8 mouse cellular contexts compared by ENCODE assay signal in the genomic region with DNA sequence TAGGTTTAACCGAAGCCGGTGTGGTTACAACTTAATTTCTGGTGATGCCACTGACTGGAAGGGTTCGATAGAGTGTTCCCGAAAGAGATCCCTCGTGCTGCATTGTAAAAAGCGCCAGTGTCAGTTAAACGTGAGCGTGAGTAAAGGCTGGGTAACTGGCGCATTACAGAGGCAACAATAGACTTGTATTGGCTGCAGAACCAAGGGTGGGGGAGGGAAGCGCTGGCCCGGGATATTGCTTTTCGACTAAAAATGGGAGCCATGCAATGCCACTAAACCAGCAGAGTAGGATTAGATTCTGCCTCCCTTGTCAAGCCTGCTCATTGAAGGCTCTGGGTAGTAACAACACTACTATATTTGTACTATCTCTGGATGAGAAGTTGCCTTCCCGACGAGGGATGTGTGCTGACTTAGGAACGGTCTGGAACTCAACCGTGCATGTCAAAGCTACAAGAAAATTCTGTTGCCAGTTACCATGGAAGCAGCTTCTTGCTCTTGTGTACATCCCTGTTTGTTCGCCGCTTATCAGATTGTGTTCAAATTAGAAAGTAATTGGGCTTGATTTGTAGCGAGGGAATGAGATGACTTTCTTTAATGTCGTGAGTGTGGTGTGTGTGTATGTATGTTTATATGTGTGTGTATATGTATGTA. TPM values are rescaled to one million over a fixed set of nuclear protein-coding genes. Genes with fewer than 3 reads are reported as not detected.
A peak's percentile ranks its signal among the peaks of the same experiment; 100 is the strongest.
DNase-seq lines count a peak whose midpoint lies in the region; ATAC-seq and TF ChIP-seq lines count a peak whose summit lies in the region.

No protein-coding gene starts in this region.

- H3K4me1 ChIP-seq in heart, embryonic 12.5 days (replicated peaks): peaks cover 20% of the 10 kb centered on the region
- peaks cover 16% of the 10 kb centered on the region for H3K4me1 ChIP-seq in limb, embryonic 14.5 days (ENCODE audit: control insufficient read depth, insufficient read depth, low read length)
- peaks cover 32% of the 10 kb centered on the region for H3K4me1 ChIP-seq in neural tube, embryonic 15.5 days

- peaks cover 38% of the 10 kb centered on the region for H3K27me3 ChIP-seq in heart, embryonic 12.5 days (replicated peaks)
- peaks cover 11% of the 10 kb centered on the region for H3K27me3 ChIP-seq in limb, embryonic 14.5 days (ENCODE audit: control insufficient read depth, insufficient read depth, low read length)
- H3K27me3 ChIP-seq in neural tube, embryonic 15.5 days (replicated peaks): no peaks in the 10 kb centered on the region

- no peaks in the 10 kb centered on the region for H3K9me3 ChIP-seq in heart, embryonic 12.5 days (replicated peaks)
- H3K9me3 ChIP-seq in limb, embryonic 14.5 days (ENCODE audit: control insufficient read depth, low read length): no peaks in the 10 kb centered on the region
- H3K9me3 ChIP-seq in neural tube, embryonic 15.5 days (replicated peaks): no peaks in the 10 kb centered on the region

- ATAC-seq in heart, embryonic 12.5 days (ENCODE audit: insufficient number of reproducible peaks, low FRiP score): no peak
- no peak for ATAC-seq in limb, embryonic 14.5 days (ENCODE audit: low FRiP score, low read depth)
- no peak for ATAC-seq in neural tube, embryonic 15.5 days (ENCODE audit: low FRiP score)

- peak; percentile 15 to 46 for DNase-seq in left cerebral cortex, postnatal 10 days (ENCODE audit: extremely low spot score in 1 of 2, low spot score in 2 of 2)
- no peak for DNase-seq in left cerebral cortex, postnatal 36 days (ENCODE audit: low spot score in 2 of 2)
- DNase-seq in cerebellum, adult 8-10 months: peak; percentile 29
- DNase-seq in limb, embryonic 14.5 days (ENCODE audit: low spot score): no peak
- DNase-seq in T-cell, adult 2 months (ENCODE audit: low spot score): no peak
- no peak for DNase-seq in layer of hippocampus, postnatal 36 days

- H3K9ac ChIP-seq in heart, embryonic 12.5 days: no peak overlapping the region
- H3K9ac ChIP-seq in limb, embryonic 14.5 days (ENCODE audit: low read depth, low read length, severe bottlenecking): no peak overlapping the region
- H3K9ac ChIP-seq in neural tube, embryonic 15.5 days (replicated peaks): peak overlapping the region; percentile 88

- no peaks in the 10 kb centered on the region for H3K36me3 ChIP-seq in heart, embryonic 12.5 days
- H3K36me3 ChIP-seq in limb, embryonic 14.5 days (ENCODE audit: control insufficient read depth, insufficient read depth, low read length): no peaks in the 10 kb centered on the region
- H3K36me3 ChIP-seq in neural tube, embryonic 15.5 days: no peaks in the 10 kb centered on the region

- no peak for TF ChIP-seq POLR2A in limb, embryonic 14.5 days (IDR thresholded peaks at IDR 0.05; ENCODE audit: borderline replicate concordance, extremely low read depth, insufficient read depth, insufficient read length)

- H3K4me3 ChIP-seq in heart, embryonic 12.5 days: peak overlapping the region; percentile 75
- H3K4me3 ChIP-seq in limb, embryonic 14.5 days (replicated peaks; ENCODE audit: low read length): peak overlapping the region; percentile 61
- peak overlapping the region; percentile 82 for H3K4me3 ChIP-seq in neural tube, embryonic 15.5 days (replicated peaks)

- WGBS in heart, embryonic 12.5 days: 6% methylated on average over 20 of the region's 20 CpGs
- WGBS in limb, embryonic 14.5 days: 7% methylated on average over 20 of the region's 20 CpGs
- 2% methylated on average over 20 of the region's 20 CpGs for WGBS in neural tube, embryonic 15.5 days

- H3K27ac ChIP-seq in heart, embryonic 12.5 days (ENCODE audit: poor library complexity, severe bottlenecking): no peak overlapping the region
- no peak overlapping the region for H3K27ac ChIP-seq in limb, embryonic 14.5 days (replicated peaks; ENCODE audit: low read depth, low read length)
- peak overlapping the region; percentile 94 for H3K27ac ChIP-seq in neural tube, embryonic 15.5 days (replicated peaks)

- intact Hi-C loops in left cerebral cortex, postnatal 10 days (cut with DNase I): loop anchor here (5.0 to 10.0 kb wide), 2 partner anchors 722 to 795 kb away; no protein-coding TSS in a partner anchor
- intact Hi-C loops in left cerebral cortex, postnatal 36 days (cut with DNase I): loop anchor here (10.0 kb wide), 2 partner anchors 568 to 732 kb away; no protein-coding TSS in a partner anchor

- peak overlapping the region; percentile 98 for H3K4me2 ChIP-seq in heart, embryonic 12.5 days
- H3K4me2 ChIP-seq in limb, embryonic 14.5 days (replicated peaks; ENCODE audit: low read depth, low read length, severe bottlenecking): peak overlapping the region; percentile 96
- peak overlapping the region; percentile 80 for H3K4me2 ChIP-seq in neural tube, embryonic 15.5 days

RNA-seq across cellular contexts. Expression of a gene that starts 2.4 kb away (rescaled TPM):
- 100 to 1,000 TPM; 217 to 243 TPM for total RNA-seq in left cerebral cortex, postnatal 10 days (2021)
- 100 to 1,000 TPM; 209 to 233 TPM for total RNA-seq in left cerebral cortex, postnatal 36 days (2021)
- polyA plus RNA-seq in heart, embryonic 12.5 days (2016; fragmentation: Nextera tagmentation; extraction: Ambion mirVana): 18.7 and 19.9 TPM in 2 replicates
- 15.4 and 16.7 TPM in 2 replicates for polyA plus RNA-seq in limb, embryonic 14.5 days (2012; rRNA removed)
- 37.5 and 46.2 TPM in 2 replicates for polyA plus RNA-seq in limb, embryonic 14.5 days (2014; fragmentation: Nextera tagmentation; extraction: Ambion mirVana)
- 146 and 157 TPM in 2 replicates for polyA plus RNA-seq in neural tube, embryonic 15.5 days (2015; fragmentation: Nextera tagmentation; extraction: Ambion mirVana)
- total RNA-seq in layer of hippocampus, postnatal 36 days (2021): 100 to 1,000 TPM; 232 to 234 TPM

Comparison
In these comparisons a context has a peak if more than half of its experiments do, and no peak if none do; other contexts are left out.
1. DNase-seq: peak in left cerebral cortex, postnatal 10 days (2 of 2) and cerebellum, adult 8-10 months (single experiment); none in left cerebral cortex, postnatal 36 days (0 of 2), limb, embryonic 14.5 days (single experiment), T-cell, adult 2 months (single experiment) and layer of hippocampus, postnatal 36 days (0 of 2).
2. Peak in every context shown above with its lines, with median percentiles within 50 percentile points of each other: H3K4me2 ChIP-seq and H3K4me3 ChIP-seq.